Mouse (Mus musculus) ES-Bruce4 (cell line): ENCODE data around the gene Pitpnm2.

ENCODE experiments used
- CTCF ChIP-seq: IDR thresholded peaks from one replicate; pipeline ENCODE4 v1.8.1; 2011; ENCODE audit warnings: low read depth, low read length
- EP300 ChIP-seq: IDR thresholded peaks from 2 replicates; pipeline ENCODE4 v1.6.1; 2011; ENCODE audit warnings: low read depth, low read length; ENCODE audit not compliant: insufficient read depth
- POLR2A ChIP-seq: IDR thresholded peaks from one replicate; pipeline ENCODE4 v1.8.1; 2011; ENCODE audit warnings: low read length; ENCODE audit not compliant: insufficient read depth

- TF ChIP-seq CTCF = no peak
- no peak for TF ChIP-seq EP300
- no peak for TF ChIP-seq POLR2A
These were observed 45.3 kb downstream of the Pitpnm2 start for GRCm38 (mm10) chr5:124204127-124204794.
